Mouse (Mus musculus) midbrain, embryonic 16.5 days (tissue): ENCODE results near the gene Gsx2. TPM values are rescaled to one million over a fixed set of nuclear protein-coding genes. Genes with fewer than 3 reads are reported as not detected.
A peak's percentile ranks its signal among the peaks of the same experiment; 100 is the strongest.

Experiments
- ATAC-seq: fragments of 200-750 bp; cut with Nextera tagmentation; 2 replicates; pipeline ENCODE4 v1.8.0; 2017; ENCODE audit warnings: moderate TSS enrichment
- H3K27ac ChIP-seq: fragments of 300-500 bp; sonication (generic); 2 replicates; pipeline ENCODE4 v1.5.1; 2014; ENCODE audit warnings: mild to moderate bottlenecking, low read length, mixed read lengths
- H3K27me3 ChIP-seq: fragments of 300-500 bp; sonication (generic); 2 replicates; pipeline ENCODE4 v1.6.1; 2014; ENCODE audit warnings: low read depth, low read length, mixed read lengths; ENCODE audit not compliant: control insufficient read depth, insufficient read depth
- H3K36me3 ChIP-seq: fragments of 300-500 bp; sonication (generic); 2 replicates; pipeline ENCODE4 v1.6.1; 2014; ENCODE audit warnings: mild to moderate bottlenecking, low read length, moderate library complexity, mixed read lengths; ENCODE audit not compliant: control insufficient read depth, insufficient read depth
- H3K4me1 ChIP-seq: fragments of 300-500 bp; sonication (generic); 2 replicates; pipeline ENCODE4 v1.6.1; 2014; ENCODE audit warnings: mild to moderate bottlenecking, low read length, mixed read lengths; ENCODE audit not compliant: control insufficient read depth, insufficient read depth
- H3K4me2 ChIP-seq: fragments of 300-500 bp; sonication (generic); 2 replicates; pipeline ENCODE4 v1.6.1; 2014; ENCODE audit warnings: mild to moderate bottlenecking, low read length, mixed read lengths
- H3K4me3 ChIP-seq: fragments of 300-500 bp; sonication (generic); 2 replicates; pipeline ENCODE4 v1.5.1; 2014; ENCODE audit warnings: low read depth, mild to moderate bottlenecking, low read length, moderate library complexity, mixed read lengths
- H3K9ac ChIP-seq: fragments of 300-500 bp; sonication (generic); 2 replicates; pipeline ENCODE4 v1.6.1; 2014; ENCODE audit warnings: low read depth, low read length, mixed read lengths
- H3K9me3 ChIP-seq: fragments of 300-500 bp; sonication (generic); replicated peaks from 2 replicates; pipeline ENCODE4 v1.6.1; 2014; ENCODE audit warnings: mild to moderate bottlenecking, low read length, mixed read lengths; ENCODE audit not compliant: control insufficient read depth, poor library complexity, severe bottlenecking
- WGBS: fragments of 180-500 bp; shearing (Covaris S2); extraction: QIAGEN DNeasy Blood & Tissue Kit; methylation state at CpG from one replicate; pipeline ENCODE4 v1.1.7; 2014; 5-methylcytosine and 5-hydroxymethylcytosine counted together
- polyA plus RNA-seq: library from polyadenylated mRNA; unstranded; fragments of >200 nt; fragmentation: Nextera tagmentation; extraction: Ambion mirVana; gene quantifications from 2 replicates; pipeline ENCODE4 v1.2.1, GENCODE M21; 2015

The Gsx2 gene
- 0.16 and 0.18 TPM in 2 replicates for polyA plus RNA-seq

GRCm38 (mm10) chr5:75075383-75075941 lies at the start of gene Gsx2:
TSS of gene Gsx2 (plus strand) at chr5:75075601.
- H3K27ac ChIP-seq = no peak within 1 kb of the TSS
- WGBS = under 1% methylated on average over 41 of the region's 41 CpGs
- H3K36me3 ChIP-seq = no peaks in the 10 kb centered on the region
- H3K9ac ChIP-seq = 0 out of 2 replicates have a peak within 1 kb of the TSS, but pooled peaks have one; percentile 22
- H3K4me3 ChIP-seq = peak within 1 kb of the TSS; percentile 30
- no peaks in the 10 kb centered on the region; the same call in 1 of the 2 replicates for H3K9me3 ChIP-seq
- H3K27me3 ChIP-seq = peaks cover 79% of the 10 kb centered on the region
- ATAC-seq = peak; percentile 32; the same call in 1 of the 2 replicates
- H3K4me1 ChIP-seq = peaks cover 5% of the 10 kb centered on the region
- peak within 1 kb of the TSS; percentile 53 for H3K4me2 ChIP-seq

- H3K9ac ChIP-seq = no peak overlapping the region
- no peak overlapping the region for H3K27ac ChIP-seq
- H3K4me2 ChIP-seq = no peak overlapping the region
- H3K9me3 ChIP-seq = no peaks in the 10 kb centered on the region
- H3K27me3 ChIP-seq = no peaks in the 10 kb centered on the region
- no peak for ATAC-seq
- WGBS = 90% methylated on average over 3 of the region's 3 CpGs
- H3K4me1 ChIP-seq = no peaks in the 10 kb centered on the region
- H3K36me3 ChIP-seq = no peaks in the 10 kb centered on the region
- H3K4me3 ChIP-seq = no peak overlapping the region
Measured at GRCm38 (mm10) chr5:75035475-75035874, 39.9 kb upstream of the Gsx2 start.

- H3K27me3 ChIP-seq = no peaks in the 10 kb centered on the region
- H3K9me3 ChIP-seq = no peaks in the 10 kb centered on the region
- no peak overlapping the region for H3K4me2 ChIP-seq
- H3K9ac ChIP-seq = no peak overlapping the region
- no peak overlapping the region for H3K4me3 ChIP-seq
- no peak for ATAC-seq
- H3K36me3 ChIP-seq = no peaks in the 10 kb centered on the region
- H3K27ac ChIP-seq = no peak overlapping the region
- H3K4me1 ChIP-seq = peaks cover 18% of the 10 kb centered on the region
- 90% methylated on average over 1 of the region's 1 CpGs for WGBS
Measured at GRCm38 (mm10) chr5:75039307-75039706, 36.1 kb upstream of the Gsx2 start.

- H3K4me1 ChIP-seq = peaks cover 18% of the 10 kb centered on the region
Measured at GRCm38 (mm10) chr5:75043011-75043445, 32.4 kb upstream of the Gsx2 start.

GRCm38 (mm10) chr5:75043621-75044301 lies 31.6 kb upstream of the Gsx2 start:
- H3K4me3 ChIP-seq = peak overlapping the region; percentile 93
- peaks cover 18% of the 10 kb centered on the region for H3K27me3 ChIP-seq
- no peaks in the 10 kb centered on the region for H3K9me3 ChIP-seq
- H3K4me2 ChIP-seq = peak overlapping the region; percentile 90
- H3K9ac ChIP-seq = peak overlapping the region; percentile 97
- H3K36me3 ChIP-seq = no peaks in the 10 kb centered on the region
- peaks cover 18% of the 10 kb centered on the region for H3K4me1 ChIP-seq
- peak overlapping the region; percentile 84 for H3K27ac ChIP-seq
- under 1% methylated on average over 35 of the region's 36 CpGs for WGBS
- peak; percentile 86 for ATAC-seq

More at GRCm38 (mm10) chr5:75043011-75043445, 32.4 kb upstream of the Gsx2 start:
- no peaks in the 10 kb centered on the region for H3K9me3 ChIP-seq
- peak overlapping the region; percentile 97; the same call in 1 of the 2 replicates for H3K9ac ChIP-seq
- ATAC-seq = no peak
- H3K4me2 ChIP-seq = peak overlapping the region; percentile 90
- 60% methylated on average over 9 of the region's 9 CpGs for whole genome bisulfite sequencing
- peak overlapping the region; percentile 93 for H3K4me3 ChIP-seq
- H3K27me3 ChIP-seq = peaks cover 15% of the 10 kb centered on the region
- no peak overlapping the region for H3K27ac ChIP-seq
- H3K36me3 ChIP-seq = no peaks in the 10 kb centered on the region

- 1% methylated on average over 43 of the region's 90 CpGs for WGBS
- H3K27me3 ChIP-seq = peaks cover 18% of the 10 kb centered on the region
- H3K4me1 ChIP-seq = peaks cover 18% of the 10 kb centered on the region
- ATAC-seq = peak; percentile 96
- peak within 1 kb of the TSS; percentile 84 for H3K27ac ChIP-seq
- peak within 1 kb of the TSS; percentile 97 for H3K9ac ChIP-seq
- no peaks in the 10 kb centered on the region for H3K36me3 ChIP-seq
- H3K4me2 ChIP-seq = peak within 1 kb of the TSS; percentile 90
- peak within 1 kb of the TSS; percentile 93 for H3K4me3 ChIP-seq
- H3K9me3 ChIP-seq = no peaks in the 10 kb centered on the region
Measured at GRCm38 (mm10) chr5:75044310-75044904, 31.0 kb upstream of the Gsx2 start, which contains the start of gene Chic2. TSS of gene Chic2 (minus strand) at chr5:75044774.

GRCm38 (mm10) chr5:75045371-75045770 lies 30.0 kb upstream of the Gsx2 start:
- no peak overlapping the region for H3K27ac ChIP-seq
- H3K9me3 ChIP-seq = no peaks in the 10 kb centered on the region
- no peak overlapping the region for H3K9ac ChIP-seq
- no peaks in the 10 kb centered on the region for H3K36me3 ChIP-seq
- no peak for ATAC-seq
- no peak overlapping the region for H3K4me2 ChIP-seq
- H3K4me3 ChIP-seq = no peak overlapping the region
- peaks cover 18% of the 10 kb centered on the region for H3K4me1 ChIP-seq
- WGBS = 82% methylated on average over 7 of the region's 7 CpGs
- peaks cover 20% of the 10 kb centered on the region for H3K27me3 ChIP-seq

- 57% methylated on average over 15 of the region's 15 CpGs for WGBS
- no peak for ATAC-seq
- Histone ChIP-seq H3K4me1 (peaks cover 16% of the 10 kb centered on the region), H3K9ac (no peak overlapping the region), H3K36me3 (no peaks in the 10 kb centered on the region), H3K9me3 (no peaks in the 10 kb centered on the region), H3K27ac (no peak overlapping the region), H3K4me3 (no peak overlapping the region), H3K27me3 (peaks cover 20% of the 10 kb centered on the region), H3K4me2 (no peak overlapping the region)
Measured at GRCm38 (mm10) chr5:75046681-75047321, 28.6 kb upstream of the Gsx2 start.
